In the genomic region with DNA sequence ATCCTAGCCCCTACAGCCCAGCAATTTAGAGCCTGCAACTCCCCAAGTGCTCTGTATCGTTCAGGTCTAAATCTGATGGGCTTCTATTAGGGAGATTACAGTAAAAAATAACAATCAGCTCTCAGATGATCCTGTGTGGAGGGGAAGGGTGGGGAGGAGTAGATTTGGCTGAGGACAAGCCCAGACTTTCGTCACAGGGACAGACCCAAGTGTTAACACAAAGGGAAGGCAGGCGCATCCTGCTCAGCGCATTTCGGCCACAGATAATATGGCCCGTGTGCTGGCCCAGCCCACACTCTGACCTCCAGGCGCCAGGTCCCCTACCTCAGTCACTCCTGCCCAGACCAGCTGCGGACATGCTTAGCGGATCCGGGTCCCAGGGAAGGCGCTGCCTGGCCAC, we compare ENCODE assay signal across 7 mouse cellular contexts.
DNase-seq lines count a peak whose midpoint lies in the region; ATAC-seq lines count a peak whose summit lies in the region.

No protein-coding gene starts in this region.

- H3K27ac ChIP-seq in intestine, embryonic 14.5 days (ENCODE audit: low read depth) = peak overlapping the region; percentile 60
- peak overlapping the region; percentile 74; the same call in 1 of the 2 replicates for H3K27ac ChIP-seq in stomach, embryonic 14.5 days (ENCODE audit: low read length)

- H3K4me1 ChIP-seq in intestine, embryonic 14.5 days (replicated peaks; ENCODE audit: control insufficient read depth, insufficient read depth, low read length) = peaks cover 49% of the 10 kb centered on the region
- peaks cover 37% of the 10 kb centered on the region for H3K4me1 ChIP-seq in stomach, embryonic 14.5 days (ENCODE audit: control insufficient read depth, insufficient read depth, low read length)

- peak overlapping the region; percentile 40 for H3K4me2 ChIP-seq in intestine, embryonic 14.5 days (ENCODE audit: low read length)
- H3K4me2 ChIP-seq in stomach, embryonic 14.5 days (replicated peaks; ENCODE audit: low read depth, low read length) = peak overlapping the region; percentile 52

- intact Hi-C loops in gastrocnemius, postnatal 14 days (cut with DNase I; ENCODE audit: low total_unique reads) = no loop called here
- intact Hi-C loops in left cerebral cortex, postnatal 10 days (cut with DNase I) = no loop called here

- peaks cover 6% of the 10 kb centered on the region; the same call in 1 of the 2 replicates for H3K36me3 ChIP-seq in intestine, embryonic 14.5 days (ENCODE audit: control insufficient read depth, insufficient read depth, low read length)
- no peaks in the 10 kb centered on the region for H3K36me3 ChIP-seq in stomach, embryonic 14.5 days (ENCODE audit: control insufficient read depth, insufficient read depth, low read length)

- H3K9ac ChIP-seq in intestine, embryonic 14.5 days (ENCODE audit: low read length) = peak overlapping the region; percentile 29
- H3K9ac ChIP-seq in stomach, embryonic 14.5 days (replicated peaks; ENCODE audit: low read depth, low read length) = peak overlapping the region; percentile 55

- H3K27me3 ChIP-seq in intestine, embryonic 14.5 days (replicated peaks; ENCODE audit: control insufficient read depth, insufficient read depth, low read length) = no peaks in the 10 kb centered on the region
- no peaks in the 10 kb centered on the region for H3K27me3 ChIP-seq in stomach, embryonic 14.5 days (ENCODE audit: control insufficient read depth, insufficient read depth, low read length)

- peak; percentile 63 for ATAC-seq in intestine, embryonic 14.5 days (replicated peaks; ENCODE audit: low FRiP score, low TSS enrichment, low read depth)
- 0 out of 2 replicates have a peak, but pooled peaks have one; percentile 30 for ATAC-seq in megakaryocyte, adult 5-6 weeks (ENCODE audit: poor library complexity, severe bottlenecking)
- peak; percentile 74; the same call in 1 of the 2 replicates for ATAC-seq in stomach, embryonic 14.5 days (ENCODE audit: insufficient number of reproducible peaks, insufficient read depth, low FRiP score, low read depth)

- 2% methylated on average over 11 of the region's 11 CpGs for WGBS in intestine, embryonic 14.5 days
- WGBS in stomach, embryonic 14.5 days = 3% methylated on average over 11 of the region's 11 CpGs

- peak; percentile 32 for DNase-seq in adrenal gland, adult 8-10 months
- DNase-seq in cerebellum, postnatal 25 days = peak; percentile 70
- peak; percentile 58 for DNase-seq in gastrocnemius, postnatal 14 days
- peak; percentile 71 for DNase-seq in intestine, embryonic 14.5 days (ENCODE audit: low spot score)
- DNase-seq in left cerebral cortex, postnatal 10 days (ENCODE audit: extremely low spot score in 1 of 2, low spot score in 2 of 2) = peak; percentile 15 to 52

- 0 out of 2 replicates have a peak, but pooled peaks cover 3% of the 10 kb centered on the region for H3K9me3 ChIP-seq in intestine, embryonic 14.5 days (ENCODE audit: control insufficient read depth, low read length)
- H3K9me3 ChIP-seq in stomach, embryonic 14.5 days (ENCODE audit: control insufficient read depth, low read depth, low read length) = peaks cover 3% of the 10 kb centered on the region

- peak overlapping the region; percentile 23 for H3K4me3 ChIP-seq in intestine, embryonic 14.5 days (ENCODE audit: low read depth, low read length)
- H3K4me3 ChIP-seq in stomach, embryonic 14.5 days (ENCODE audit: low read depth, low read length) = peak overlapping the region; percentile 45

Comparison
In these comparisons a context has a peak if more than half of its experiments do, and no peak if none do; other contexts are left out.
1. Peak in every context shown above with its lines: DNase-seq, ATAC-seq, H3K4me3 ChIP-seq and H3K27ac ChIP-seq.